Mouse (Mus musculus) cerebellum, adult 11-12 months (tissue): ENCODE measurements at regions not wholly inside any gene's neighbourhood (a gene's known extent, or its start where the extent isn't known, plus 50 kb on each side); places are given as distances from the start of the nearest gene placed in this dataset.

ENCODE experiments used
- DNase-seq: peaks from one replicate; pipeline ENCODE4 v3.0.0; 2022

DNA sequence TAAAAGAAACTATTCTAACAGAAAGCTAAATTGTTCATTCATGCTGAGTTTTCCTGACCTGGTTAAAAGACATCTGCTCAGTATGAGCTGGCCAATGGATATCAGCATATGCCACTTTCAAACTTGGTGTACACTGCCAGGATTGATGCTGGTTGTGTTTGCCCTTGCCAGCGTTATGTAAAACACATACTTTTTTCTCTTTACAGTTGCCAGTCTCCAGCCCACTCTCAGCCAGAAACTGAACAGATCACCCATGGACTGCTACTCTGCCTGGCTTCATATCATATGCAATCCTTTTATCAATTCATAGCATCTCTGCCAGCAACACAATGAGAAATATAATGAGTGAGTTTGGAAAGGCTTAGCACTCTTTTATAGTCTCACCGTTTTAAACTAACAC, 940.7 kb upstream of the Epha6 start:
- DNase-seq = peak; percentile 78

DNA sequence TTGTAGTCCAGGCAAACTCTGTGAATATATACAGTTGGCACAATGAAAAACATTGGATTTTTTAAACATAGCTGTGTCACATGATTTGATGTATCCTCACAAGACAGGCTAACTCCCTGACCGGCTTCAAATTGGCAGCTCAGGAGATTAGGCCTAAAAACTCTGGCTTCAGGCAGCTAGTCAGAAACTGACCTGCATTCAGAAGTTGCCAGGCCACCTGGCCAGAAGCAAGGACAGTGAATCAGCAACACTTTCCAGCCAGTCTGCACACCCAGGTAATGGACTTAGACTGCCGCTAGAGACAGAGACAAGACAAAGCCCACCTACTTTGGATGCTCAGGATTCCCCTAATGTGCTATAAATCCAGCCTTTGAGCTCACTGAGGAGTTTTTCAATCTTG, 929.4 kb upstream of the Epha6 start:
- DNase-seq = peak; percentile 5
